Mouse (Mus musculus): ENCODE results near the gene Ap1s1. TPM values are rescaled to one million over a fixed set of nuclear protein-coding genes. Genes with fewer than 3 reads are reported as not detected.

Gene Ap1s1
- total and polyA plus RNA-seq, 3 experiments = 154 to 218 (median 211) TPM

DNA sequence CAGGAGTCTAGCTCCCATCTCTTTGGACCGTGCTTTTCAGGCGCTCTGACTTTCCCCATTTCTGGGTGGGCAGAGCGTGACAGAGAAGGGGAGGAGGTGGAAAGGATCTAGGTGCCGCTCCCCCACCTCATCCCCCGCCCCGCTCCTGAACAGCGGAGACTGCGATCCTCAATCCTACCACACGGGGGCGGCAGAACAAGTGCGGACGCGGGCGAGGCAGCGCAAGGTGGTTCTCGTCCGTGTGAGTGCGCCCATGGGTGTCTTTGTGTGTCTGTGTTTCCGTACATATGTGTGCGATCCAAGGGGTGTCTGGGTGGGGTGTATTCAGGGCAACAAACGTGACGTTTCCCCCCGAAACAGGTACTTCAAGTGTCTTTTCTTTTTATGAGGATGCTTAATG lies 20.8 kb downstream of the Ap1s1 start:
- Histone ChIP-seq H3K79me2 (ENCODE audit: control insufficient read depth, insufficient read depth, low read length, poor library complexity) (no peaks in the 10 kb centered on the region), H3K4me3 (ENCODE audit: control insufficient read depth in 1 of 2, insufficient read depth in 1 of 2, low read depth in 2 of 2, low read length in 2 of 2) (peak overlapping the region; percentile 50 to 54), H3K9ac (ENCODE audit: control insufficient read depth, low read depth, low read length, poor library complexity, severe bottlenecking) (peak overlapping the region; percentile 57), H3K4me1 (ENCODE audit: control insufficient read depth in 1 of 2, insufficient read depth in 2 of 2, low read length in 2 of 2) (peaks cover 0 to 8% of the 10 kb centered on the region in 2 experiments; a peak in 2 of 4 replicates), H3K27ac (ENCODE audit: control insufficient read depth, low read depth, low read length) (no peak overlapping the region), H3K27me3 (ENCODE audit: control insufficient read depth in 1 of 2, insufficient read depth in 2 of 2, low read length in 2 of 2) (peaks cover 0 to 3% of the 10 kb centered on the region in 2 experiments; a peak in 3 of 4 replicates), H3K9me3 (replicated peaks; ENCODE audit: insufficient read depth, low read length) (no peaks in the 10 kb centered on the region), H3K36me3 (ENCODE audit: control insufficient read depth in 1 of 2, insufficient read depth in 2 of 2, low read length in 2 of 2) (peaks cover 0 to 4% of the 10 kb centered on the region in 2 experiments; a peak in 2 of 4 replicates)
- TF ChIP-seq NRF1 (IDR thresholded peaks at IDR 0.05; ENCODE audit: insufficient read depth, low read depth, low read length, poor library complexity, severe bottlenecking) (0 out of 2 replicates have a peak, but pooled peaks have one; percentile 13), SIN3A (IDR thresholded peaks at IDR 0.05; ENCODE audit: low read length) (peak; percentile 26; the same call in 1 of the 2 replicates), TAL1 (IDR thresholded peaks at IDR 0.05; ENCODE audit: low read length) (no peak), RAD21 (IDR thresholded peaks at IDR 0.05; ENCODE audit: low read depth, low read length) (peak; percentile 70), JUND (IDR thresholded peaks at IDR 0.05; ENCODE audit: low read depth, low read length) (no peak), GATA1 (IDR thresholded peaks at IDR 0.05; ENCODE audit: low read depth, low read length) (no peak), BHLHE40 (IDR thresholded peaks at IDR 0.05; ENCODE audit: borderline replicate concordance, low read depth, low read length) (0 out of 2 replicates have a peak, but pooled peaks have one; percentile 27), MAZ (IDR thresholded peaks at IDR 0.05; ENCODE audit: low read depth, low read length) (peak; percentile 93), ZC3H11A (IDR thresholded peaks at IDR 0.05; ENCODE audit: low read depth, low read length) (peak; percentile 65), CTCF (IDR thresholded peaks at IDR 0.05 in 2 of 3, conservative IDR thresholded peaks at IDR 0.05 in 1 of 3; ENCODE audit: control insufficient read depth in 1 of 3, insufficient read depth in 1 of 3, low read depth in 2 of 3, low read length in 3 of 3, poor library complexity in 1 of 3, severe bottlenecking in 1 of 3) (peak; percentile 81 to 97 (median 90)), USF1 (IDR thresholded peaks at IDR 0.05; ENCODE audit: low read depth, low read length) (no peak), SMC3 (IDR thresholded peaks at IDR 0.05; ENCODE audit: low read depth, low read length) (peak; percentile 90)
- DNase-seq (ENCODE audit: low read depth, low spot score) = peak; percentile 84

DNA sequence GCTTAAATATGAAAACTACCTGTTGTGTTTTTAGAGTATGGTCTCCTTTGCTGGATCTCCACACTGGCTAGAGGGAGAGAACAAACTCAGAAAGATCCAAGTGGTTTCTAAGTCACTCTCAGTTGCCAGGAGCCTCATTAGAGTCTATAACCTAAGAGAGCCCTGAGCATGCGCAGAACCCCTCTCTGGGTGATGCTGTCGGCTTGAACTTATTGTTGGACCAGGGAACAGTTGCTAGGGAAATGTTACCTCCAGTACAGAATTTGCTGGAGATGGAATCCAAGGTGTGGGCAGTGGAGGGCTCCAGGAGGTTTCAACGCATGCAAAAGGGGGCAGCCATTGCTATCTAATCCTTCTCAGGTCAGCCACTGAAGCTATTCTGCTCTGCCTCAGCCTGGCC lies 21.6 kb downstream of the Ap1s1 start:
- Histone ChIP-seq H3K4me1 (ENCODE audit: control insufficient read depth in 1 of 2, insufficient read depth in 2 of 2, low read length in 2 of 2) (peaks cover 0 to 8% of the 10 kb centered on the region in 2 experiments; a peak in 2 of 4 replicates), H3K9me3 (replicated peaks; ENCODE audit: insufficient read depth, low read length) (no peaks in the 10 kb centered on the region), H3K27me3 (ENCODE audit: control insufficient read depth in 1 of 2, insufficient read depth in 2 of 2, low read length in 2 of 2) (peaks cover 0 to 3% of the 10 kb centered on the region in 2 experiments; a peak in 3 of 4 replicates), H3K9ac (ENCODE audit: control insufficient read depth, low read depth, low read length, poor library complexity, severe bottlenecking) (no peak overlapping the region), H3K27ac (ENCODE audit: control insufficient read depth, low read depth, low read length) (no peak overlapping the region), H3K79me2 (ENCODE audit: control insufficient read depth, insufficient read depth, low read length, poor library complexity) (no peaks in the 10 kb centered on the region), H3K4me3 (ENCODE audit: control insufficient read depth in 1 of 2, insufficient read depth in 1 of 2, low read depth in 2 of 2, low read length in 2 of 2) (no peak overlapping the region), H3K36me3 (ENCODE audit: control insufficient read depth in 1 of 2, insufficient read depth in 2 of 2, low read length in 2 of 2) (peaks cover 0 to 4% of the 10 kb centered on the region in 2 experiments; a peak in 2 of 4 replicates)
- no peak for DNase-seq (ENCODE audit: low read depth, low spot score)
- TF ChIP-seq USF2 (IDR thresholded peaks at IDR 0.05; ENCODE audit: borderline replicate concordance in 1 of 2, insufficient read depth in 1 of 2, low read depth in 1 of 2, low read length in 2 of 2) (no peak), POLR2AphosphoS5 (IDR thresholded peaks at IDR 0.05; ENCODE audit: borderline replicate concordance, low read depth, low read length) (no peak), ELF1 (IDR thresholded peaks at IDR 0.05; ENCODE audit: low read depth, low read length) (no peak), ZNF384 (IDR thresholded peaks at IDR 0.05; ENCODE audit: low read depth, low read length) (no peak), BHLHE40 (IDR thresholded peaks at IDR 0.05; ENCODE audit: borderline replicate concordance, low read depth, low read length) (no peak), RCOR1 (IDR thresholded peaks at IDR 0.05; ENCODE audit: low read depth, low read length) (no peak), MXI1 (IDR thresholded peaks at IDR 0.05; ENCODE audit: low read depth, low read length) (no peak), MYB (IDR thresholded peaks at IDR 0.05; ENCODE audit: low read depth, low read length) (no peak), TBP (IDR thresholded peaks at IDR 0.05; ENCODE audit: low read depth, low read length) (no peak), TCF12 (IDR thresholded peaks at IDR 0.05; ENCODE audit: low read depth, low read length) (no peak), EP300 (IDR thresholded peaks at IDR 0.05; ENCODE audit: low read depth in 1 of 2, low read length in 2 of 2) (no peak), ZMIZ1 (IDR thresholded peaks at IDR 0.05; ENCODE audit: low read depth, low read length) (no peak), CHD2 (IDR thresholded peaks at IDR 0.05; ENCODE audit: low read length) (no peak), MAX (IDR thresholded peaks at IDR 0.05; ENCODE audit: low read length) (no peak), GATA1 (IDR thresholded peaks at IDR 0.05; ENCODE audit: low read depth, low read length) (no peak)
